Mouse (Mus musculus) kidney, embryonic 14.5 days (tissue): ENCODE results near the gene Iqsec2. TPM values are rescaled to one million over a fixed set of nuclear protein-coding genes. Genes with fewer than 3 reads are reported as not detected.

Experiments
- ATAC-seq: fragments of 200-750 bp; cut with Nextera tagmentation; 2 replicates; pipeline ENCODE4 v1.8.0; 2017; ENCODE audit warnings: moderate number of reproducible peaks, mild to moderate bottlenecking, moderate TSS enrichment, moderate library complexity; ENCODE audit not compliant: low FRiP score, low TSS enrichment
- H3K27ac ChIP-seq: fragments of 300-500 bp; sonication (generic); 2 replicates; pipeline ENCODE4 v1.5.1; 2014; ENCODE audit warnings: low read depth, mild to moderate bottlenecking, low read length, moderate library complexity, mixed read lengths
- H3K27me3 ChIP-seq: fragments of 300-500 bp; sonication (generic); 2 replicates; pipeline ENCODE4 v1.6.1; 2014; ENCODE audit warnings: mild to moderate bottlenecking, low read length; ENCODE audit not compliant: control insufficient read depth, insufficient read depth
- H3K36me3 ChIP-seq: fragments of 300-500 bp; sonication (generic); 2 replicates; pipeline ENCODE4 v1.6.1; 2014; ENCODE audit warnings: low read length, mixed read lengths; ENCODE audit not compliant: control insufficient read depth, insufficient read depth
- H3K4me1 ChIP-seq: fragments of 300-500 bp; sonication (generic); 2 replicates; pipeline ENCODE4 v1.6.1; 2014; ENCODE audit warnings: low read length, mixed read lengths; ENCODE audit not compliant: control insufficient read depth, insufficient read depth
- H3K4me2 ChIP-seq: fragments of 300-500 bp; sonication (generic); replicated peaks from 2 replicates; pipeline ENCODE4 v1.6.1; 2014; ENCODE audit warnings: low read depth, mild to moderate bottlenecking, low read length
- H3K4me3 ChIP-seq: fragments of 300-500 bp; sonication (generic); 2 replicates; pipeline ENCODE4 v1.5.1; 2014; ENCODE audit warnings: mild to moderate bottlenecking, low read length
- H3K9ac ChIP-seq: fragments of 300-500 bp; sonication (generic); 2 replicates; pipeline ENCODE4 v1.6.1; 2014; ENCODE audit warnings: low read depth, mild to moderate bottlenecking, low read length, moderate library complexity
- H3K9me3 ChIP-seq: fragments of 300-500 bp; sonication (generic); 2 replicates; pipeline ENCODE4 v1.6.1; 2016; ENCODE audit warnings: low read length; ENCODE audit not compliant: control insufficient read depth
- whole genome bisulfite sequencing: fragments of 180-500 bp; shearing (Covaris S2); extraction: QIAGEN DNeasy Blood & Tissue Kit; methylation state at CpG from one replicate; pipeline ENCODE4 v1.1.7; 2014; 5-methylcytosine and 5-hydroxymethylcytosine counted together
- polyA plus RNA-seq: library from polyadenylated mRNA; unstranded; fragments of >200 nt; fragmentation: Nextera tagmentation; extraction: Ambion mirVana; gene quantifications from 2 replicates; pipeline ENCODE4 v1.2.1, GENCODE M21; 2014

The Iqsec2 gene
- polyA plus RNA-seq: 3.8 and 4.0 TPM in 2 replicates

DNA sequence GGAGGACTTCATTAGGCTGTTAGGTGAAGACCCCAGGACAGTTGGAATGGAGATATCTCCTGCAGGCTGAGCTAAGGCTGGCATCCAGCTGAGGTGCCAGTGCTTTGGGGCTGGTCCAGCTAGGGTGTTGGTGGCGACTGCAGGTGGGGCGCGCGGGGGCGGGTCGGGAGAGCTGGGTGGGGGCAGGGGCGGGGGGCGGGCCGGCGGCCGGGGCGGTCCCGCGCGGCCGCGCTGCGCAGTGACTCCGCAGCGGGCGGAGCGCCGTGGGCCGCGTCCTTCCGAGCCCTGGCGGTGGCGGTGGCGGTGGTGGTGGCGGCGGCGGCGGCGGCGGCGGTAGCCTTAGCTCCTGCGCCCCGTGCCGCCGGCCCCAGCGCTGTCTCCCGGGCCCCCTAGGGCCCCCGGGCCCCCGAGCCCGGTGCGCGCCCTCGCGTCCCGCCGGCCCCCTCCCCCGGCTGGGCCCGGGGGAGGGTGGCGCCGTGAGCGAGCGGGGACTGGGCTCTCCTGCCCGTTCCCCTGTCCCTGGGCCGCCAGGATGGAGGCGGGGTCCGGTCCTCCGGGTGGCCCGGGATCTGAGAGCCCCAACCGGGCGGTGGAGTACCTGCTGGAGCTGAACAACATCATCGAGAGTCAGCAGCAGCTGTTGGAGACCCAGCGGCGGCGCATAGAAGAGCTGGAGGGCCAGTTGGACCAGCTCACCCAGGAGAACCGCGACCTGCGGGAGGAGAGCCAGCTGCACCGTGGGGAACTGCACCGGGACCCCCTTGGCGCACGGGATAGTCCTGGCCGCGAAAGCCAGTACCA is at the start of gene Iqsec2:
Gene Iqsec2 (plus strand): TSS at position 328 of the 801 bp plus-strand sequence.
- Histone ChIP-seq H3K9me3 (no peaks in the 10 kb centered on the region), H3K4me3 (peak within 1 kb of the TSS; percentile 57), H3K27ac (no peak within 1 kb of the TSS), H3K4me2 (peak within 1 kb of the TSS; percentile 79), H3K36me3 (no peaks in the 10 kb centered on the region), H3K9ac (peak within 1 kb of the TSS; percentile 66), H3K27me3 (peaks cover 10% of the 10 kb centered on the region; the same call in 1 of the 2 replicates), H3K4me1 (no peaks in the 10 kb centered on the region)
- peak; percentile 71; the same call in 1 of the 2 replicates for ATAC-seq
- 19% methylated on average over 28 of the region's 78 CpGs for WGBS

DNA sequence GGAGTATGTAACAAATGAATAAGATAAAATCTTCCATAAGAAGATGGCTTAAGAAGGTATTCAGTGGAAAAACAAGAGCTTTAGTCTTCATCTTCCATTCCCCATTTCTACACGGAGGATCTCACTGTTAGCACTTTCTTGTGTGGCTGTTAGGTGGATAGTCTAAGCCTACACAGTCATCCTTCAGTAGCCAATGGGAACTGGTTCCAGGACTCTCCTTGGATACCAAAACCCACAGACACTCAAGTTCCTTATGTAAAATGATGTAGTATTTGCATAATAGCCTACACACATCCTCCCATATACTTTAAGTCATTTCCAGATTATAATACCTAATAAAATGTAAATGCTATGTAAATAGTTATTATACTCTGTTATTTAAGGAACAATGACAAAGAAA is 46.5 kb upstream of the Iqsec2 start:
- H3K4me1 ChIP-seq: no peaks in the 10 kb centered on the region
- no peak overlapping the region for H3K4me3 ChIP-seq
- no peak overlapping the region for H3K27ac ChIP-seq
- no peak overlapping the region for H3K4me2 ChIP-seq
- H3K36me3 ChIP-seq: no peaks in the 10 kb centered on the region
- WGBS: 75% methylated on average over 1 of the region's 1 CpGs
- H3K9me3 ChIP-seq: no peaks in the 10 kb centered on the region
- ATAC-seq: no peak
- H3K9ac ChIP-seq: no peak overlapping the region
- no peaks in the 10 kb centered on the region; the same call in 1 of the 2 replicates for H3K27me3 ChIP-seq

GRCm38 (mm10) chrX:152121687-152122086 is 22.4 kb upstream of the Iqsec2 start:
- H3K27ac ChIP-seq: no peak overlapping the region
- H3K9me3 ChIP-seq: no peaks in the 10 kb centered on the region
- H3K4me2 ChIP-seq: no peak overlapping the region
- H3K4me1 ChIP-seq: no peaks in the 10 kb centered on the region
- H3K27me3 ChIP-seq: peaks cover 8% of the 10 kb centered on the region; the same call in 1 of the 2 replicates
- WGBS: 80% methylated on average over 1 of the region's 1 CpGs
- no peaks in the 10 kb centered on the region for H3K36me3 ChIP-seq
- no peak for ATAC-seq
- no peak overlapping the region for H3K9ac ChIP-seq
- no peak overlapping the region for H3K4me3 ChIP-seq

- ATAC-seq: no peak
- WGBS: 59% methylated on average over 3 of the region's 3 CpGs
- peaks cover 3% of the 10 kb centered on the region; the same call in 1 of the 2 replicates for H3K27me3 ChIP-seq
Measured at GRCm38 (mm10) chrX:152130777-152131176, 13.3 kb upstream of the Iqsec2 start.

DNA sequence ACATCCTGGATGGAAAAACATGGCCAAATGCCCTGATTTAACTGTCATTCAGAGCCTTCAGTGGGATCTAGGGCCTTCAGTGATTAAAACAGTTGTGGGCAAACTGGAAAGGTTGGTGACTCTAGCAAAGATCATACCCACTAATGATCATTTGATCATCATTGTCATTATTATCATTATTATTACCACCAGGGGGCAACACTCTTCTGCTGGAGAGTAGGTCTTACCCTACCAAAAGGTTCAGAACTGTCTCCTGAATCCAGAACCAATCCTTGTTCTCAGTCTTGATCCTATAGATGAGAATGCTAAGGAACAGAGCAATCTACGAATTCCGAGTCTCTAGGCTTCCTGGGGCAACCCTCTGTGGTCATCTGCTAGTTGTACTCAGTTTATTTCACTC is 12.0 kb upstream of the Iqsec2 start:
- H3K9me3 ChIP-seq: no peaks in the 10 kb centered on the region
- no peak for ATAC-seq
- H3K27me3 ChIP-seq: peaks cover 6% of the 10 kb centered on the region; the same call in 1 of the 2 replicates
- no peak overlapping the region for H3K4me3 ChIP-seq
- no peak overlapping the region for H3K4me2 ChIP-seq
- H3K27ac ChIP-seq: no peak overlapping the region
- H3K9ac ChIP-seq: no peak overlapping the region
- 79% methylated on average over 2 of the region's 2 CpGs for WGBS
- no peaks in the 10 kb centered on the region for H3K36me3 ChIP-seq
- H3K4me1 ChIP-seq: no peaks in the 10 kb centered on the region

More at GRCm38 (mm10) chrX:152130777-152131176, 13.3 kb upstream of the Iqsec2 start:
- Histone ChIP-seq H3K4me3 (no peak overlapping the region), H3K9ac (no peak overlapping the region), H3K4me2 (no peak overlapping the region), H3K4me1 (no peaks in the 10 kb centered on the region), H3K36me3 (no peaks in the 10 kb centered on the region), H3K9me3 (no peaks in the 10 kb centered on the region), H3K27ac (no peak overlapping the region)

DNA sequence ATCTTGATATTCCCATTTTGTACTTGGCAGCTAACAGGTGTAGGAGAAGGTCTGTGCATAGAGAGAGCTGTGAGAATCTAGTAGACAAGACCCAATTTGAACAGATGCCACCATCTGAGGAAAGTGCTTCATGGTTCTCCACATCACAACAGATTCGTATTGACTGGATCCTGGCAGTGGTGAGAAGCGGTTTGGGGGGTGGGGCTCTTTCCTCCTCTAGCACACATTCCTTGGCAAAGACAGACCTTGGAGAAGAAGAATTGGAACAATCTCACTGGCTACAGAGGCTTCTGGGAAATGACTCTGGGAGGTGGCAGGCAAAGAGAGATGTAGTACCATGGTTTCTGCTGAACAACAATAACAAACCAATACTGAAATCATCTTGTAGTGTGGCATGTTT is 8.9 kb upstream of the Iqsec2 start:
- no peak overlapping the region for H3K4me2 ChIP-seq
- H3K27ac ChIP-seq: no peak overlapping the region
- WGBS: 75% methylated on average over 2 of the region's 2 CpGs
- no peak overlapping the region for H3K9ac ChIP-seq
- H3K4me3 ChIP-seq: no peak overlapping the region
- H3K4me1 ChIP-seq: no peaks in the 10 kb centered on the region
- H3K9me3 ChIP-seq: no peaks in the 10 kb centered on the region
- no peak for ATAC-seq
- no peaks in the 10 kb centered on the region for H3K36me3 ChIP-seq
- H3K27me3 ChIP-seq: peaks cover 6% of the 10 kb centered on the region; the same call in 1 of the 2 replicates

GRCm38 (mm10) chrX:152144742-152145214 is 710 bp downstream of the Iqsec2 start:
- no peaks in the 10 kb centered on the region for H3K36me3 ChIP-seq
- ATAC-seq: no peak
- no peaks in the 10 kb centered on the region for H3K9me3 ChIP-seq
- H3K27ac ChIP-seq: no peak overlapping the region
- H3K4me1 ChIP-seq: no peaks in the 10 kb centered on the region
- WGBS: 16% methylated on average over 42 of the region's 42 CpGs
- peaks cover 10% of the 10 kb centered on the region; the same call in 1 of the 2 replicates for H3K27me3 ChIP-seq
- peak overlapping the region; percentile 66 for H3K9ac ChIP-seq
- peak overlapping the region; percentile 79 for H3K4me2 ChIP-seq
- peak overlapping the region; percentile 57 for H3K4me3 ChIP-seq

DNA sequence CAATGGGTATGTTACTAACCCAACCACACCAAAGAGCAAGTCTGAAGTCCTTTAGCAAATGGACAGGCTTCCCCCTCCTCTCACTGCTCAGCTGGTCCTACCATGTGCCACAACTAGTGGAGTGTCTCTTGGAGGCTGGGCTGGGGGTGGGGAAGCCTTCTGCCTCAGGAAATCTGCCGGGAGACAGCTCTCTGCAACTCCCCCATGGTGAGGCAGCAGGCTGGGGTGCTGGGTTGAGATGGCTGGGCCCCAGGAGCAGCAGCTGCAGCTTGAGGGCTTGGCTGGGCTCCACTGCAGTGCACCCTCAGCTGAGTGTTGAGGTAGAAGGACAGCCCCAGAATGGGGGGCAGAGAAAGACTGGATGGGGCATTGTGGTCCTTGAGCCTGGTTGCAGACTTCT is 2.1 kb downstream of the Iqsec2 start:
- H3K36me3 ChIP-seq: no peaks in the 10 kb centered on the region
- 19% methylated on average over 1 of the region's 1 CpGs for WGBS
- no peak overlapping the region for H3K9ac ChIP-seq
- H3K4me3 ChIP-seq: no peak overlapping the region
- no peak overlapping the region for H3K27ac ChIP-seq
- H3K27me3 ChIP-seq: peaks cover 10% of the 10 kb centered on the region; the same call in 1 of the 2 replicates
- H3K4me1 ChIP-seq: no peaks in the 10 kb centered on the region
- H3K4me2 ChIP-seq: peak overlapping the region; percentile 79; the same call in 1 of the 2 replicates
- no peak for ATAC-seq
- no peaks in the 10 kb centered on the region for H3K9me3 ChIP-seq

- no peaks in the 10 kb centered on the region for H3K9me3 ChIP-seq
- no peak overlapping the region for H3K4me2 ChIP-seq
- no peak for ATAC-seq
- no peaks in the 10 kb centered on the region for H3K36me3 ChIP-seq
- H3K4me1 ChIP-seq: no peaks in the 10 kb centered on the region
- no peak overlapping the region for H3K4me3 ChIP-seq
- no peak overlapping the region for H3K27ac ChIP-seq
- no peak overlapping the region for H3K9ac ChIP-seq
- H3K27me3 ChIP-seq: peaks cover 10% of the 10 kb centered on the region; the same call in 1 of the 2 replicates
- WGBS: 69% methylated on average over 2 of the region's 2 CpGs
Measured at GRCm38 (mm10) chrX:152146691-152147090, 2.6 kb downstream of the Iqsec2 start.
